In the genomic region with DNA sequence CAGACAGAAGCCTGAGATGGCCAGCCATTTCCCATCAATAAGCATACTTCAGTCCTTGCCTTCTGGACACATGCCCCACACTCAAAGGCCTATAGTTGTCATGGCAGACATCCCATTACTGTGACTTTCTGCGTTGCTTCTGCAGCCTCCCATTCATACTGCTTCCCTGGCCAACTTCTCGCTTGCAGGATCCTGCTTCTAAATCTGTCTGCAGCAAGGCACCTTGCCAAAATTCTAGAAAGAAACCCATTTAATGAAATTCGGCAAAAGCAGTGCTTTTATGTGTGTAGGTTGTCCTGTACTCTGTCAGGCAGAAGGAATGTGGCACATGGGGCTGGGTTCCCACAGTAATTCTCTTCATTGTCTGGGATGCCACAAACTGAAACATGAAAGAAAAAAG, we compare ENCODE assay signal across 13 mouse cellular contexts. TPM values are rescaled to one million over a fixed set of nuclear protein-coding genes. Genes with fewer than 3 reads are reported as not detected.
A peak's percentile ranks its signal among the peaks of the same experiment; 100 is the strongest.
DNase-seq lines count a peak whose midpoint lies in the region; ATAC-seq and TF ChIP-seq lines count a peak whose summit lies in the region.
"Not testable (repeated sequence)": the region's sequence is repeated elsewhere in the genome, so short reads cannot be mapped to it uniquely, and the experiment has no call there.
"Had no signal": no experiment of that assay in that cellular context is flagged by ENCODE, and none has a peak within 500 bp of the region (broad histone marks: within the 10 kb centered on the region; RNA-seq: fewer than 3 reads in every experiment).

No protein-coding gene starts in this region.

- not testable (repeated sequence) for H3K9ac ChIP-seq in forebrain, embryonic 13.5 days; hindbrain, postnatal 0 days (replicated peaks; ENCODE audit: low read length); lung, embryonic 16.5 days (ENCODE audit: low read length); neural tube, embryonic 12.5 days

- H3K36me3 ChIP-seq in forebrain, embryonic 13.5 days (ENCODE audit: poor library complexity, severe bottlenecking); hindbrain, postnatal 0 days (ENCODE audit: insufficient read depth, low read length); lung, embryonic 16.5 days (ENCODE audit: control insufficient read depth, insufficient read depth, low read length); neural tube, embryonic 12.5 days: not testable (repeated sequence)

- H3K4me1 ChIP-seq in forebrain, embryonic 13.5 days; hindbrain, postnatal 0 days (ENCODE audit: insufficient read depth, low read length); lung, embryonic 16.5 days (replicated peaks; ENCODE audit: control insufficient read depth, insufficient read depth, low read length); neural tube, embryonic 12.5 days: not testable (repeated sequence)

- TF ChIP-seq CTCF in hindbrain, postnatal 0 days (IDR thresholded peaks at IDR 0.05; ENCODE audit: low read depth), result not testable (repeated sequence)

- not testable (repeated sequence) for H3K27ac ChIP-seq in forebrain, embryonic 13.5 days; hindbrain, postnatal 0 days; lung, embryonic 16.5 days (ENCODE audit: low read length); neural tube, embryonic 12.5 days

- not testable (repeated sequence) for H3K4me2 ChIP-seq in forebrain, embryonic 13.5 days; hindbrain, postnatal 0 days (ENCODE audit: low read depth, low read length); lung, embryonic 16.5 days (ENCODE audit: low read depth, low read length); neural tube, embryonic 12.5 days (replicated peaks)

- ATAC-seq in forebrain, embryonic 13.5 days, result peak; percentile 71
- ATAC-seq in hindbrain, postnatal 0 days, result peak; percentile 59
- peak; percentile 56 for ATAC-seq in lung, embryonic 16.5 days (ENCODE audit: low read depth)
- ATAC-seq in neural tube, embryonic 12.5 days (ENCODE audit: low FRiP score, low read depth), result peak; percentile 43

- DNase-seq in frontal cortex, adult 2 months (ENCODE audit: extremely low spot score in 1 of 2, low spot score in 1 of 2), result peak; percentile 52 to 62
- DNase-seq in hindbrain, postnatal 0 days (ENCODE audit: low spot score), result not testable (repeated sequence)
- DNase-seq in layer of hippocampus, adult 9-11 months, result peak; percentile 74
- DNase-seq in left cerebral cortex, postnatal 25 days (ENCODE audit: low spot score in 2 of 2), result peak; percentile 17 to 87
- DNase-seq in right cerebral cortex, postnatal 36 days (ENCODE audit: low spot score in 2 of 2), result peak; percentile 29 to 46

- not testable (repeated sequence) for H3K4me3 ChIP-seq in forebrain, embryonic 13.5 days; hindbrain, postnatal 0 days (ENCODE audit: low read length); lung, embryonic 16.5 days (ENCODE audit: low read length); neural tube, embryonic 12.5 days

- intact Hi-C loops in left cerebral cortex, postnatal 25 days (cut with DNase I), result loop anchor here (10.0 kb wide), 1 partner anchor 621 kb away; no protein-coding TSS in a partner anchor

- not testable (repeated sequence) for H3K9me3 ChIP-seq in forebrain, embryonic 13.5 days (replicated peaks); hindbrain, postnatal 0 days (ENCODE audit: low read length); lung, embryonic 16.5 days (ENCODE audit: control insufficient read depth, low read length); neural tube, embryonic 12.5 days

- not testable (repeated sequence) for H3K27me3 ChIP-seq in forebrain, embryonic 13.5 days; hindbrain, postnatal 0 days (ENCODE audit: insufficient read depth, low read length); lung, embryonic 16.5 days (ENCODE audit: control insufficient read depth, insufficient read depth, low read depth, low read length); neural tube, embryonic 12.5 days (replicated peaks)

- 28% methylated on average over 3 of the region's 3 CpGs for WGBS in forebrain, embryonic 13.5 days
- 32% methylated on average over 2 of the region's 3 CpGs for WGBS in hindbrain, postnatal 0 days
- WGBS in lung, embryonic 16.5 days, result 35% methylated on average over 2 of the region's 3 CpGs
- WGBS in neural tube, embryonic 12.5 days, result 49% methylated on average over 3 of the region's 3 CpGs

RNA-seq across cellular contexts. Expression of a gene that starts 6.8 kb away (rescaled TPM):
- polyA plus RNA-seq in forebrain, embryonic 13.5 days (2015; fragmentation: Nextera tagmentation; extraction: Ambion mirVana), result 7.6 and 8.5 TPM in 2 replicates
- 4.3 and 5.5 TPM in 2 replicates for polyA plus RNA-seq in frontal cortex, adult 2 months (2012; rRNA removed)
- 1.4 and 11.7 TPM in 2 replicates for total RNA-seq in hindbrain, postnatal 0 days (2014; rRNA removed)
- 6.8 and 7.9 TPM in 2 replicates for polyA plus RNA-seq in hindbrain, postnatal 0 days (2015; fragmentation: Nextera tagmentation; extraction: Ambion mirVana)
- total RNA-seq in left cerebral cortex, postnatal 25 days (2021), result 1 to 10 TPM; 5.9 to 6.8 TPM
- 1.4 and 2.5 TPM in 2 replicates for polyA plus RNA-seq in lung, embryonic 16.5 days (2015; fragmentation: Nextera tagmentation; extraction: Ambion mirVana)
- polyA plus RNA-seq in neural tube, embryonic 12.5 days (2016; fragmentation: Nextera tagmentation; extraction: Ambion mirVana), result 8.0 and 8.8 TPM in 2 replicates
- total RNA-seq: common myeloid progenitor, adult 5-6 weeks; gastrocnemius, postnatal 14 days; hematopoietic stem cell, adult 5-6 weeks had no signal
- polyA plus RNA-seq: liver, embryonic 14.5 days; macrophage had no signal
